Mouse (Mus musculus): ENCODE results near the gene Slc38a3.

DNA sequence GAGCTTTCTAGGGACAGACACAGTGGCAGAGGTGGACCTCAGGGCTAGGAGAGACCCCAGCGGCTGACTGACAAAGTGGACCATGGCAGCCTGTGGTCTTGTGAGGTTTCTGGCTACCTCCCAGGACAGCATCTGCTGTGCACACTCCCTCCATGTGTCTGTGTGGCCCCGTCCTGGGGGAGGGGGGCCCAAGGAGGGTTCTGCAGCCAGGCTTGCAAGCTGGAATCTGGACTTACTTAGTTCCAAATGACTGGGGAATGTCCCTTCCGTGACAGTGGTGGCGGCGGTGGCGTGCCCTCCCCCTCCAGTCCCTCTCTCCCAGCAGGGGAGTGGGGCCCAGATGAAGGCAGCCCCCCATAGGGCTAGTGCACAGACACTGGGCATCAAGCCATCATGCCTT lies 47.6 kb upstream of the Slc38a3 start:
- no peak for TF ChIP-seq CTCF (IDR thresholded peaks at IDR 0.05; ENCODE audit: low read depth)
- TF ChIP-seq EP300 (IDR thresholded peaks at IDR 0.05; ENCODE audit: low read depth), result no peak

Data from heart, postnatal 0 days (tissue).